Mouse (Mus musculus) kidney, adult 2 months (tissue): ENCODE measurements around the gene Itpa.

Source experiments
- CTCF ChIP-seq: fragments of 200-500 bp; conservative IDR thresholded peaks from 2 replicates; pipeline ENCODE4 v1.5.1; 2011; ENCODE audit warnings: low read depth, mild to moderate bottlenecking, control low read depth, low read length, moderate library complexity, mixed read lengths; ENCODE audit not compliant: insufficient read depth, insufficient read length
- POLR2A ChIP-seq: fragments of 200-500 bp; IDR thresholded peaks from one replicate; pipeline ENCODE4 v1.6.1; 2011; ENCODE audit warnings: low read depth, low read length, control low read depth

- TF ChIP-seq POLR2A = no peak
- no peak for TF ChIP-seq CTCF
These were observed 11.6 kb upstream of the Itpa start for GRCm38 (mm10) chr2:130655660-130656339.
